Mouse (Mus musculus) heart, postnatal 0 days (tissue): ENCODE data around the gene Tmem259. TPM values are rescaled to one million over a fixed set of nuclear protein-coding genes. Genes with fewer than 3 reads are reported as not detected.

Source experiments
- ATAC-seq: fragments of 200-750 bp; cut with Nextera tagmentation; 2 replicates; pipeline ENCODE4 v1.8.0; 2017; ENCODE audit warnings: low read depth, moderate number of reproducible peaks, moderate library complexity; ENCODE audit not compliant: insufficient read depth
- DNase-seq: peaks from one replicate; pipeline ENCODE4 v3.0.0-alpha.2; 2016; ENCODE audit warnings: low spot score
- H3K27ac ChIP-seq: fragments of 300-500 bp; sonication (generic); 2 replicates; pipeline ENCODE4 v1.5.1; 2014; ENCODE audit warnings: low read depth, mild to moderate bottlenecking
- H3K27me3 ChIP-seq: fragments of 300-500 bp; sonication (generic); 2 replicates; pipeline ENCODE4 v1.6.1; 2014; ENCODE audit warnings: low read length, mixed read lengths; ENCODE audit not compliant: control insufficient read depth, insufficient read depth
- H3K36me3 ChIP-seq: fragments of 300-500 bp; sonication (generic); replicated peaks from 2 replicates; pipeline ENCODE4 v1.6.1; 2014; ENCODE audit warnings: low read length, mixed read lengths; ENCODE audit not compliant: control insufficient read depth, insufficient read depth
- H3K4me1 ChIP-seq: fragments of 300-500 bp; sonication (generic); 2 replicates; pipeline ENCODE4 v1.6.1; 2014; ENCODE audit warnings: antibody characterized with exemption; ENCODE audit not compliant: control insufficient read depth, insufficient read depth
- H3K4me2 ChIP-seq: fragments of 300-500 bp; sonication (generic); 2 replicates; pipeline ENCODE4 v1.6.1; 2014; ENCODE audit warnings: low read depth, mild to moderate bottlenecking, low read length, moderate library complexity
- H3K4me3 ChIP-seq: fragments of 300-500 bp; sonication (generic); 2 replicates; pipeline ENCODE4 v1.5.1; 2014; ENCODE audit warnings: low read depth, low read length
- H3K9ac ChIP-seq: fragments of 300-500 bp; sonication (generic); replicated peaks from 2 replicates; pipeline ENCODE4 v1.6.1; 2014; ENCODE audit warnings: low read depth, low read length, mixed read lengths
- H3K9me3 ChIP-seq: fragments of 300-500 bp; sonication (generic); replicated peaks from 2 replicates; pipeline ENCODE4 v1.6.1; 2016; ENCODE audit warnings: low read length; ENCODE audit not compliant: control insufficient read depth
- CTCF ChIP-seq: IDR thresholded peaks from 2 replicates; pipeline ENCODE4 v1.5.1; 2016; ENCODE audit warnings: antibody characterized with exemption, control low read depth, low read depth
- EP300 ChIP-seq: IDR thresholded peaks from 2 replicates; pipeline ENCODE4 v1.6.1; 2016; ENCODE audit warnings: antibody characterized with exemption, low read depth
- WGBS: fragments of 180-500 bp; shearing (Covaris S2); extraction: QIAGEN DNeasy Blood & Tissue Kit; methylation state at CpG from one replicate; pipeline ENCODE4 v1.1.7; 2014; 5-methylcytosine and 5-hydroxymethylcytosine counted together
- polyA plus RNA-seq: library from polyadenylated mRNA; unstranded; fragments of >200 nt; fragmentation: Nextera tagmentation; extraction: Ambion mirVana; gene quantifications from 2 replicates; pipeline ENCODE4 v1.2.1, GENCODE M21; 2015
- total RNA-seq: library from RNA; depleted of rRNA; stranded (reverse); fragments of >200 nt; gene quantifications from 2 replicates; pipeline ENCODE4 v1.2.3, GENCODE M21; 2014; ENCODE audit warnings: low replicate concordance

Tmem259 gene
- total and polyA plus RNA-seq, 2 experiments from 2014 or later = 18.0 to 162 TPM

DNA sequence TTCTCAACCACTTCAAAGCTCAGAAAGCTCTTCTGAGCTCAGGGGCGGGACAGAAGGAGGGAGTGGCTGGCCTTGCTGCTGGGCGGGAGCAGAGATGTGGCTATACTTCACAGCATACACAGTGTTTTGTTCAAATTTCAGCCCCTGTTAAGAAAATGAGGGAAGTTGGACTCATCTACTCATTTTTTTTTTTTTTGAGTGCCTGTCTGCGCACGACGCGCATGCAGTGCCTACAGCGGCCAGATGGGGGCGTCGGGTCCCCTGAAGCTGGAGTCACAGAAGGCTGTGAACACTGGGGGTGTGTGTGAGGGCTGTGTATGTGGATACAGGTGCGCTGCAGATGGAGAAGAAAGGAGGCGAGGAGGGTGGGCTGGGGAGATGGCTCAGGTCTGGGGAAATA, 2.8 kb upstream of the Tmem259 start:
- no peaks in the 10 kb centered on the region for H3K27me3 ChIP-seq
- no peak overlapping the region for H3K9ac ChIP-seq
- ATAC-seq = no peak
- H3K27ac ChIP-seq = peak overlapping the region; percentile 98
- peak; percentile 80 for TF ChIP-seq CTCF
- no peak for TF ChIP-seq EP300
- peaks cover 13% of the 10 kb centered on the region for H3K36me3 ChIP-seq
- peak; percentile 84 for DNase-seq
- H3K9me3 ChIP-seq = no peaks in the 10 kb centered on the region
- H3K4me2 ChIP-seq = peak overlapping the region; percentile 22; the same call in 1 of the 2 replicates
- peaks cover 34% of the 10 kb centered on the region for H3K4me1 ChIP-seq
- WGBS = 7% methylated on average over 11 of the region's 11 CpGs
- H3K4me3 ChIP-seq = no peak overlapping the region

DNA sequence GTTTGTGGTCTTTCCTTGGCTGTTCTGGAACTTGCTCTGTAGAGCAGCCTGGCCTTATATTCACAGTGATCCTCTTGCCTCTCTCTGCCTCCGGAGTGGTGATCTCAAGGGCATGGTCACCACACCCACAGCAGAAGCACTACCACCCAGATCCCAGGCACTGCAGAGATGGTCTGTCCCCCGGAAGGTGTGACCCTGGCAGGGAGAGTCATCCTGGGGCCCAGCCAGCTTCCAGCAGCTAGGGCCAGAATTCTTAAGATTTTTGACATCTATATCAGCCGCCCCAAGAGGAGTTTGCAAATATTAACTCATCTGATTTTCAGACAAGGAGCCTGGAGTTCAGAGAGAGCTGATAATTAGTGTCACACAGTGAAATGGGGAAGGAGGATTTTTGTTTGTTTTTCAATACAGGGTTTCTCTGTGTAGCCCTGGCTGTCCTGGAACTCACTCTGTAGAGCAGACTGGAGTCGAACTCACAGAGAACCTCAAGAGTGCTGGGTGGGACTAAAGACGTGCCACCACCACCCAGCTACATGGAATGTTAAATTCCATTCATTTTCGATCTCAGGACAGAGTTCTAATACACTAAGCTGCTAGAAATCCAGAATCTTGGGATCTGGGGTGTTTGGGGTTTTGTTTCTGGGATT, 2.2 kb upstream of the Tmem259 start:
- peak overlapping the region; percentile 93 for H3K4me2 ChIP-seq
- peaks cover 34% of the 10 kb centered on the region for H3K4me1 ChIP-seq
- WGBS = 16% methylated on average over 6 of the region's 6 CpGs
- peak overlapping the region; percentile 98 for H3K27ac ChIP-seq
- peaks cover 7% of the 10 kb centered on the region; the same call in 1 of the 2 replicates for H3K36me3 ChIP-seq
- peak overlapping the region; percentile 74 for H3K4me3 ChIP-seq
- no peaks in the 10 kb centered on the region for H3K27me3 ChIP-seq
- TF ChIP-seq CTCF (no peak), EP300 (no peak)
- ATAC-seq = no peak
- H3K9ac ChIP-seq = peak overlapping the region; percentile 69; the same call in 1 of the 2 replicates
- DNase-seq = no peak
- H3K9me3 ChIP-seq = no peaks in the 10 kb centered on the region

DNA sequence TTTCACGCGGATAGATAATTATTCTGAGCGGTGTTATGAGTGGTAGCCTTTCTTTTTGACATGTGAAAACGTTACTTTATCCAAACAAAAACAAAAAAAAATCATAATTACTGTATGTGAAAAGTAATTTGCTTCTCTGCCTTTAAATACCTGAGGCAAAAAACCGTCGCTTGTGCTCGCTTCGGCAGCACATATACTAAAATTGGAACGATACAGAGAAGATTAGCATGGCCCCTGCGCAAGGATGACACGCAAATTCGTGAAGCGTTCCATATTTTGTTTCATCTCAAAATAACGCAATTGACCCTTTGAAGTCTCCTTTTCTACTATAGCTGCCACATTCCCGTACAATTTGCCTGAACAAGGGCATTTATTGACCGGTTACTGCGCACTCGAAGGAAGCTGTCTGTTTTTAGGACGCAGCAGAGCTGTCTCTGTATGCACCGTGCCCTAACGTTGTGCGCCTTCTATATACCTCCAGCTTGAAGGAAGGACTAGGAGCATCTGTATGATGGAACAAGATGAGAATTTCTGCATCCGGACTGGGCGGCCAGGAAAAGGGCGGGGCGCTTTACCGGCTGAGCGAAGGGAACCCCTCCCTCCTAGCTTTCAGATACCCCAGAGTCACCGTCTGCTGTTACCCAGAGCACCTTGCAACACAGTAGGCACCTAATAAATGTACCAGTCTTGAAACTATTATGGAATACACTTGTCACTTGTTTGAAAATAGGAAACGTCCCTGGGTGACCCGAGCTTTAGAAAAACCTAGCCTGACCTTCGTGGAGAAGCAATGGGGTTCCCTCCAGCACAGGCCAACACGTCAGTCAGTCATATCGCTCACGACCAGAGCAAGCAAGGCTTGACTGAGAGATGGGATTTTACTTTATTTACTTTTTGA, 1.5 kb upstream of the Tmem259 start:
- Histone ChIP-seq H3K4me2 (peak overlapping the region; percentile 93), H3K27ac (peak overlapping the region; percentile 98), H3K4me1 (peaks cover 34% of the 10 kb centered on the region), H3K4me3 (peak overlapping the region; percentile 74), H3K36me3 (no peaks in the 10 kb centered on the region), H3K27me3 (no peaks in the 10 kb centered on the region), H3K9ac (peak overlapping the region; percentile 69), H3K9me3 (no peaks in the 10 kb centered on the region)
- WGBS = 3% methylated on average over 35 of the region's 35 CpGs
- no peak for ATAC-seq
- no peak for TF ChIP-seq CTCF
- TF ChIP-seq EP300 = peak; percentile 63
- peak; percentile 69 for DNase-seq

DNA sequence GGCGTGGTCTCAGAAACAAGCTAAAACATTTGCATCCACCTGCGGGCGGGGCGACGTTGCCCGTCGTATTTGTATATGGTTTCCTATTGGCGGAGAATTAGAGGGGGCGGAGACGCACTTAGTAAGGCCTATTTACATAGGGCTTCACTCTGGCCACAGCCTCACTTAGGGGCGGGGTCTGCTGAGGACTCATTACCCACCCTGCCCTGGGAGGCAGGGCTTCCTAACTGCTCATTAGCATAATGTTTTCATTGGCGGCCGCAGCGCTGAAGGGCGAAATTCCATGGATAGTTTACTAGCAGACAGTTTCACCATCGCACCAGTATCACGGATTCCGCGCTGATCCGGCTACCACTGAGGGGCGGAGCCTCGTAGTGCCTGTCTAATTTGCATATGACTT, 741 bp upstream of the Tmem259 start:
- H3K9ac ChIP-seq = peak overlapping the region; percentile 83
- peak; percentile 91 for ATAC-seq
- under 1% methylated on average over 22 of the region's 22 CpGs for WGBS
- DNase-seq = peak; percentile 100
- peak overlapping the region; percentile 98 for H3K27ac ChIP-seq
- no peaks in the 10 kb centered on the region for H3K27me3 ChIP-seq
- TF ChIP-seq EP300 (no peak; the same call in 1 of the 2 replicates), CTCF (no peak)
- peak overlapping the region; percentile 93 for H3K4me2 ChIP-seq
- peaks cover 33% of the 10 kb centered on the region for H3K4me1 ChIP-seq
- H3K36me3 ChIP-seq = no peaks in the 10 kb centered on the region
- H3K4me3 ChIP-seq = peak overlapping the region; percentile 74
- H3K9me3 ChIP-seq = no peaks in the 10 kb centered on the region

DNA sequence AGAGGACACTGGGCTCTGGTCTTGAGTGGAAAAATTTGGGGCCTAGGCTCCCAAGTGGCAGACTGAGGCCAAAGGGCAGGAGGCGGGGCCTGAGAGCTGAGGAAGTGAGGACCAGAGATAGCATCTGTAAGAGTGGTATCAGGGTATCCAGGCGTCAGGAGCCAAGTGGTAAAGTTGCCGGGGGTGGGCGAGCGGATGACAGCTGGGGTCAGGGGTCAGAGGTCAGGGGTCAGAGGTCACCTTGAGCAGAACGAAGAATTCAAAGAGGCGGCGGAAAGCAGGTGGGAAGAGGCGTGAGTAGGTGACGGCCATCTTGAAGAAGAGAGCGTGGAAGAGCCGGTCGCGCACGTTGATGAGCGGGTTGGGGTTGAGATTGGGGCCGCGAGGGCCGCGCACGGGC, 460 bp downstream of the Tmem259 start:
- Histone ChIP-seq H3K27me3 (no peaks in the 10 kb centered on the region), H3K4me1 (peaks cover 26% of the 10 kb centered on the region), H3K4me3 (peak overlapping the region; percentile 74), H3K36me3 (peaks cover 8% of the 10 kb centered on the region; the same call in 1 of the 2 replicates), H3K9ac (peak overlapping the region; percentile 83), H3K4me2 (peak overlapping the region; percentile 93), H3K9me3 (no peaks in the 10 kb centered on the region), H3K27ac (peak overlapping the region; percentile 98)
- WGBS = under 1% methylated on average over 18 of the region's 21 CpGs
- TF ChIP-seq EP300 = 0 out of 2 replicates have a peak, but pooled peaks have one; percentile 22
- no peak for TF ChIP-seq CTCF
- DNase-seq = no peak
- no peak for ATAC-seq
